Mouse (Mus musculus): ENCODE results near the gene Slit3. TPM values are rescaled to one million over a fixed set of nuclear protein-coding genes. Genes with fewer than 3 reads are reported as not detected.
A peak's percentile ranks its signal among the peaks of the same experiment; 100 is the strongest.

Slit3 gene
- total and polyA plus RNA-seq, 3 experiments, result 0.55 to 4.8 (median 2.8) TPM

DNA sequence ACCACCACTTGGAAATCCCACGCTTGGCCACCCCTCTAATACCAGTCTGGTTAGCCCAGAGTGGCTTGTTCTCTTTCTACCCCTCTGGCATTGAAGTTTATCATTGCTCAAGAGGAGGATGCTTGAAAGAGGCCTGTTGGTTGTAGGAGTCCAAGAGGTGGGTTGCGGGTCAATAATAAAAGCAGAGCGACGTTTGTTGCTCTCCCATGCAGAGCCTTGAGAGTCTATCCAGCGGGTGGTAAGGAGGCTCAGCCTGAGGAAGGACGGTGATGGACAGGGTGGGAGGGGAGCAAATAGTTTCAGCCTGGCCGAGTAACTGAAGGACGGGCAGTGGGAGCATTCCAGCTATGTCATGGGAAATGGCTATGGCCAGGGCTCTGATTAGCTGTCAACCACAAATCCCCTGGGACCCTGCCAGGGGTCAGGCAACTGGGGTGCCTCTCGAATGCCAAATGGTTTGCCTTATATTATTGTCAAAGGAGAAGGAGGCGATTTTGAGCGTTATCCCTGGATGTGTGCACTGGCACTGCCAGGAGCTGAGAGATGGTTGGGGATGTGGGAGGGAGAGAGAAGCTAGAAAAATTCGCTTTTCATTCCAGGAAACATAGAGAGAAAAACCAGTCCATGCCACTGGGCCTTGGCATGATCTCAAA is 141.4 kb downstream of the Slit3 start:
- H3K27me3 ChIP-seq (replicated peaks), result no peaks in the 10 kb centered on the region
- no peak for TF ChIP-seq NELFE (IDR thresholded peaks at IDR 0.05; ENCODE audit: low read depth, low read length)
- no peak for TF ChIP-seq JUN (IDR thresholded peaks at IDR 0.05; ENCODE audit: insufficient read depth, low read depth, low read length)
- TF ChIP-seq POLR2A (IDR thresholded peaks at IDR 0.05; ENCODE audit: low read depth, low read length), result no peak
- no peak for TF ChIP-seq ZMIZ1 (IDR thresholded peaks at IDR 0.05; ENCODE audit: low read depth, low read length)
- TF ChIP-seq HCFC1 (IDR thresholded peaks at IDR 0.05; ENCODE audit: low read depth, low read length), result no peak
- TF ChIP-seq SMC3 (IDR thresholded peaks at IDR 0.05; ENCODE audit: low read depth, low read length), result no peak
- TF ChIP-seq POLR2AphosphoS2 (IDR thresholded peaks at IDR 0.05; ENCODE audit: low read depth, low read length), result no peak
- TF ChIP-seq ZKSCAN1 (IDR thresholded peaks at IDR 0.05; ENCODE audit: borderline replicate concordance, low read depth, low read length), result no peak
- no peaks in the 10 kb centered on the region for H3K36me3 ChIP-seq (replicated peaks in 1 of 2; ENCODE audit: control insufficient read depth in 1 of 2, insufficient read depth in 1 of 2, low read length in 1 of 2)
- H3K9ac ChIP-seq (ENCODE audit: insufficient read depth, low read depth), result no peak overlapping the region
- no peak overlapping the region for H3K4me3 ChIP-seq (replicated peaks in 1 of 3; ENCODE audit: low read depth in 2 of 3, low read length in 2 of 3, poor library complexity in 1 of 3)
- no peaks in the 10 kb centered on the region; a peak in 1 of 4 replicates for H3K4me1 ChIP-seq (ENCODE audit: control insufficient read depth in 1 of 2, insufficient read depth in 2 of 2)
- H3K9me3 ChIP-seq (replicated peaks; ENCODE audit: low read length), result no peaks in the 10 kb centered on the region
- no peak overlapping the region for H3K4me2 ChIP-seq (ENCODE audit: insufficient read depth, low read depth, poor library complexity, severe bottlenecking)
- dilution Hi-C loops (cut with MboI; ENCODE audit: extremely low pct_ligation_motif_present, extremely low pct_unique_long_range_greater_than_20kb, low sequenced_read_pairs), result no loop called here
- no peak for DNase-seq (ENCODE audit: extremely low read depth)
- no peaks in the 10 kb centered on the region for H3K79me2 ChIP-seq (replicated peaks; ENCODE audit: control insufficient read depth, extremely low read depth, insufficient read depth, poor library complexity, severe bottlenecking)
- in situ Hi-C loops (cut with MboI; ENCODE audit: low pct_ligation_motif_present, low pct_unique_long_range_greater_than_20kb, low sequenced_read_pairs), result no loop called here
- H3K27ac ChIP-seq (ENCODE audit: insufficient read depth, low read depth), result no peak overlapping the region

DNA sequence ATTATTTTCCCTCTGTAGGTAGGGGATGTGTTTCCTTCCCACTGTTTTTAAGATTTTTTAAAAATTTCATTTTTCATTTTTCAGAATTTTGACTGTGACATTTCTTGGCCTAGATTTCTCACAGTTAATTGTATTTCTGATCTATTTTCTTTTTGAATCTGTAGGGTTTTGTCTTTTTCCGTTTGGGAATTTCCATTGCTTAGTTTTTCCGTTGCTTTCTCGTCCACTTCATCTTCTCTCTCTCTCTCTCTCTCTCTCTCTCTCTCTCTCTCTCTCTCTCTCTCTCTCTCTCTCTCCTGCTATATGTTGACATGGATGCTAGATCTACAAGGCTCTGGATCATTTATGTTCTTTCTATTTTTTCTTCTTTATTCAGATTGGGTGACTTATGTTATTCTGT is 143.7 kb downstream of the Slit3 start:
- H3K9ac ChIP-seq (ENCODE audit: insufficient read depth, low read depth), result no peak overlapping the region
- TF ChIP-seq JUND (conservative IDR thresholded peaks at IDR 0.05; ENCODE audit: low read depth, low read length), result peak; percentile 62
- TF ChIP-seq EP300 (IDR thresholded peaks at IDR 0.05; ENCODE audit: low read length), result peak; percentile 80
- no peak for TF ChIP-seq ETS1 (conservative IDR thresholded peaks at IDR 0.05; ENCODE audit: low read depth, low read length)
- peak; percentile 18; the same call in 1 of the 2 replicates for TF ChIP-seq JUN (IDR thresholded peaks at IDR 0.05; ENCODE audit: insufficient read depth, low read depth, low read length)
- dilution Hi-C loops (cut with MboI; ENCODE audit: extremely low pct_ligation_motif_present, extremely low pct_unique_long_range_greater_than_20kb, low sequenced_read_pairs) (no loop called here), in situ Hi-C loops (cut with MboI; ENCODE audit: low pct_ligation_motif_present, low pct_unique_long_range_greater_than_20kb, low sequenced_read_pairs) (no loop called here)
- H3K4me1 ChIP-seq (ENCODE audit: control insufficient read depth in 1 of 2, insufficient read depth in 2 of 2), result no peaks in the 10 kb centered on the region; a peak in 1 of 4 replicates
- H3K36me3 ChIP-seq (replicated peaks in 1 of 2; ENCODE audit: control insufficient read depth in 1 of 2, insufficient read depth in 1 of 2, low read length in 1 of 2), result no peaks in the 10 kb centered on the region
- no peak overlapping the region for H3K4me3 ChIP-seq (replicated peaks in 1 of 3; ENCODE audit: low read depth in 2 of 3, low read length in 2 of 3, poor library complexity in 1 of 3)
- H3K4me2 ChIP-seq (ENCODE audit: insufficient read depth, low read depth, poor library complexity, severe bottlenecking), result no peak overlapping the region
- no peak overlapping the region for H3K27ac ChIP-seq (ENCODE audit: insufficient read depth, low read depth)
- no peaks in the 10 kb centered on the region for H3K27me3 ChIP-seq (replicated peaks)
- no peaks in the 10 kb centered on the region for H3K79me2 ChIP-seq (replicated peaks; ENCODE audit: control insufficient read depth, extremely low read depth, insufficient read depth, poor library complexity, severe bottlenecking)
- H3K9me3 ChIP-seq (replicated peaks; ENCODE audit: low read length), result no peaks in the 10 kb centered on the region
- peak; percentile 24 for DNase-seq (ENCODE audit: extremely low read depth)

DNA sequence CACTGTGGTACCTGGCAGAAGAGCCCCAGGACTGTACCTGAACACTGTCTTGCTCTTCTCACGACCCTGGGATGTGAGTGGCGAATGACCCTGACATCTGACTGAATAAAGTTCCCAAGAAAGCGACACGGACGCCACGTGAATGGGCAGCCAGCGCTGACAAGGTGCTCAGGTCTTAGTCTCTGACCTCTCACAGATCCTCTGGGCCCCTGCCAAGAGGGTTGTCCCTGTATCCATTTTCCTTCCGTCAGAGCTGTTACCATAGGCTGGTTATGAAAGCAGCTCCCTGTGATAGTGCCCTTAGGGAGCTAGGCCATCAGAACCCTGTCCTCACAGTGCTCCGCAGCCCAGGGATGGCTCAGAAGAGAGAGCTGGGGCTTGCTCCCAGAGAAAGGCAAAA is 149.4 kb downstream of the Slit3 start:
- in situ Hi-C loops (cut with MboI; ENCODE audit: low pct_ligation_motif_present, low pct_unique_long_range_greater_than_20kb, low sequenced_read_pairs) (no loop called here), dilution Hi-C loops (cut with MboI; ENCODE audit: extremely low pct_ligation_motif_present, extremely low pct_unique_long_range_greater_than_20kb, low sequenced_read_pairs) (no loop called here)
- no peak overlapping the region for H3K9ac ChIP-seq (ENCODE audit: insufficient read depth, low read depth)
- no peaks in the 10 kb centered on the region for H3K9me3 ChIP-seq (replicated peaks; ENCODE audit: low read length)
- H3K36me3 ChIP-seq (replicated peaks in 1 of 2; ENCODE audit: control insufficient read depth in 1 of 2, insufficient read depth in 1 of 2, low read length in 1 of 2), result no peaks in the 10 kb centered on the region
- H3K4me2 ChIP-seq (ENCODE audit: insufficient read depth, low read depth, poor library complexity, severe bottlenecking), result no peak overlapping the region
- no peaks in the 10 kb centered on the region for H3K79me2 ChIP-seq (replicated peaks; ENCODE audit: control insufficient read depth, extremely low read depth, insufficient read depth, poor library complexity, severe bottlenecking)
- no peaks in the 10 kb centered on the region for H3K27me3 ChIP-seq (replicated peaks)
- TF ChIP-seq SMC3 (IDR thresholded peaks at IDR 0.05; ENCODE audit: low read depth, low read length) (no peak), MXI1 (IDR thresholded peaks at IDR 0.05; ENCODE audit: low read depth, low read length) (no peak), NRF1 (IDR thresholded peaks at IDR 0.05; ENCODE audit: low read depth, low read length) (no peak), NELFE (IDR thresholded peaks at IDR 0.05; ENCODE audit: low read depth, low read length) (no peak), POLR2A (IDR thresholded peaks at IDR 0.05; ENCODE audit: low read depth, low read length) (no peak), JUN (IDR thresholded peaks at IDR 0.05; ENCODE audit: insufficient read depth, low read depth, low read length) (no peak), ELF1 (IDR thresholded peaks at IDR 0.05; ENCODE audit: low read depth, low read length) (no peak), CHD2 (IDR thresholded peaks at IDR 0.05; ENCODE audit: low read length) (no peak), CTCF (conservative IDR thresholded peaks at IDR 0.05 in 1 of 2, IDR thresholded peaks at IDR 0.05 in 1 of 2; ENCODE audit: low read depth in 2 of 2, low read length in 2 of 2) (no peak)
- no peak for DNase-seq (ENCODE audit: extremely low read depth)
- no peak overlapping the region for H3K27ac ChIP-seq (ENCODE audit: insufficient read depth, low read depth)
- no peaks in the 10 kb centered on the region for H3K4me1 ChIP-seq (ENCODE audit: control insufficient read depth in 1 of 2, insufficient read depth in 2 of 2)
- H3K4me3 ChIP-seq (replicated peaks in 1 of 3; ENCODE audit: low read depth in 2 of 3, low read length in 2 of 3, poor library complexity in 1 of 3), result no peak overlapping the region
